Mouse (Mus musculus): ENCODE data around the gene Map1a.
A peak's percentile ranks its signal among the peaks of the same experiment; 100 is the strongest.

Map1a gene

DNA sequence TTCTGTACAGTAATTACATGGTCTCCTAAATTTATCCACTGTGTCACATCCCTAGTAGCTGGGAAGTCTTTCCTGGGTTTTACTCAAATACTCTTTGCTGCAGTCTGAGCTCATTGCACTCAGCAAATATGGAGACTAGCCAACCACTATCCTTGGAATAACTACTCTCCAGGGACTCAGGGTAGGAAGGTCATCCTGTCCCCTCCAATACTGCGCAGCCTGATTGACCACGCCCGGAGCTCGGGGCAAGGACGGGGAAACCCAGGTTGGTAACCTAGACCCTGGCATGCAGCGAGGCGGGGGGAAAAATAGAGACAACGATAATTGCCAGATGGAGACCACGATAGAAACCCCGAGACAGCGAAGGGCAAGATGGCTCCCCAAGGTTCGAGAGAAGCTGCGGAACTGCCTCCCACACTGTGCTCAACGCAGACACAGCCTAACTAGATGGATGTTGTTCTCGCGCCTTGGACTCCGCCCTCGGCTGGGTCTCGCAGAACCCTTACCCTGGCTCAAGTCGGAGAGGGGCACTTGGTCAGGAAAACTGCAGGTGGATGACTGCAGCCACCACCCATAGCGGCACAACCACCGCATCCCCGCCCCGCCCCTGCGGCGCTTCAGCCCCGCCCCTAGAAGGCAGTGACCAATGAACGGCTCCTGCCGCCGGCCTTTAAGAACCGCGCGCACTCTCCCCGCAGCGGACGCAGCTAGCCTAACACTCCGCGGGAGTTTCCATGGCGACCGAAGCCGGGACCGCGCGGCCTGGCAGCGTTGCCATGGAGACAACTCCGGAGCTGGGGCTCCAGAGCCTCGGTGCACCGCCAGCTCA lies at the start of gene Map1a:
Gene Map1a (plus strand): TSS at position 700 of the 829 bp plus-strand sequence.
- DNase-seq, result peak; percentile 98

DNA sequence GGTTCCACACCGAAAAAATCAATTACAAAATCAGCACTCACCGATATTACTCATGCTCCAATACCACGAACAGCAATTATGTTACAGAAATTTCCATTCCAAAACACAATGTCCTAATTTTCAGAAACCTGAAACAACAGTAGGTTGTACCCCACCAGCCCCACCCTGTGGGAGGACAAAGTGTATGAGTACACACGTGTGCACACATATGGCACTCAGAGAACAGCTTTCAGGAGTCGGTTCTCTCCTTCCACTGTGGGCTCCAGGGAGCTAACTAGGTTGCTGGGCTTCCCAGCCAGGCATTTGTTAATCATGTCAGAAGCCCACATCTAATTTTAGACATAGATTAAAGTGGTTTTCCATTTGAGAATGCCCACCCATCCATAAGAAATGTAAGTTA lies 45.3 kb upstream of the Map1a start:
- no peak for DNase-seq

DNA sequence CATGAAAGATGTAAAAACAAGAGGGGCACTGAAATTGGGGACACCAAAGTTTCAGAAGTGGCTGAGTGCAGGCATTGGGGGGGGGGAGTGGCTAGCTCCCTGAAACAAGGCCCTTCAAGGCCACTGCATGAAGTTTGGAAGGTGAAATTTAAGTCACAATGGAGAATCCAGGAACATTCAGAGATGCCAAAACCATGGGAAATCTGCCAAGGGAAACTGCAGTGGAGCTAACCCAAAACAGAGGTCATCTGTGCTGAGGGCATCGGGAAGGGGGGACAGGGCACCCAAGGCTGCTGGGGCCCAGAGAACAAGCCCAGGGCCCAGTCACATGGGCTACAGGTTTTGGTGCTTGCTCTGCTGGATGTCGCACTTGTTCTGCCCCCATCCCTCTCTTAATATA lies 39.6 kb upstream of the Map1a start:
- DNase-seq, result no peak

DNA sequence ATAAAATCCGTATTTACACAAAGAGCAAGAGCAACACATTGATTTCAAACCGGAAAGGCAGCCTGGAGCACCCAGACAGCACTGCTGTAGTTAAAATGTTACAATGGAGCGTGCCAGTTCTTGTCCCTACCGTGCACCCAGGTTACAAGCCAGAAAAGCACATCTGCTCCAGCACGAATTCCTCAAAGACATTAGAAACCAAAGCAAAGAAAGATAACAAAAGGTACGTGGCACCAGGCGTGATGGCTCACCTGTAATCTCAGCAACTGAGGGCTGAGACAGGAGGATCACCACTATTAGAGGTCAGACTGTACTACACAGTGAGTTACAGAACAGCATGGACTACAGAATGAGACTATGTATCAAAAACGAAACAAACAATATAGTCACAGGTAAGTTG lies 21.0 kb upstream of the Map1a start:
- no peak for DNase-seq

DNA sequence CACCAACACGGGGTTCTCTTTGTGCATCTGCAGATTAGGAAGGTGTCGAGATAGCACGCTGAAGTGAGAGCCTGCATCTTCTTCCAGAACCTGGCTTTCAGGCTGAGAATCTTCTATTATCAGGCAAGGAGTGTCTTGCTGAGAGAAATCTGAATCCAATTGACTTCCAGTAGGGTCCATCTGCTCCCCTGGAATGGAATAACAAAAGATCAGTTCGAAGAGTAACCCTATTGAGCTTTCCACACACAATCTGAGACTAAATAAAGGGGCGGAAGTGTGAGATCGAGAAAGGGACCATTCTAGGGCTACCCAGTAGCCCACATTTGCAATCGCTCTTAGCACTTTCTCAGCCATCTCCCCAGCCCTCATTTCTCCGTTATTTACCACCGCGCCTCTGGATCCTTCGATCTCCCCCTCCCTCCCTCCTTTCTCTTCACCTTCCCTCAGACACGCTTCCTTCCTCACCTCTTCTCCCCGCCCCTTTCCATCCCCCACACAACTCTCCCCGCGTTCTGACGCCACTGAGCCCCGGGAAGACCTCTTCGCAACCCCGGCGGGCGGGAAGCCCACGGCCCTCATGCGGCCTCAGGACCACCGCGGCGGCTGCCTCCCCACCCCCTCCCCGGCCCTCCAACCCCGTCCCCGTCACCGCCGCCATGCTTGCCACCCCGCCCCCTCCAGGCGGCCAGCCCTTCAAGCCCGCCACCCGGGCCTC lies 18.7 kb upstream of the Map1a start:
- no peak for DNase-seq

DNA sequence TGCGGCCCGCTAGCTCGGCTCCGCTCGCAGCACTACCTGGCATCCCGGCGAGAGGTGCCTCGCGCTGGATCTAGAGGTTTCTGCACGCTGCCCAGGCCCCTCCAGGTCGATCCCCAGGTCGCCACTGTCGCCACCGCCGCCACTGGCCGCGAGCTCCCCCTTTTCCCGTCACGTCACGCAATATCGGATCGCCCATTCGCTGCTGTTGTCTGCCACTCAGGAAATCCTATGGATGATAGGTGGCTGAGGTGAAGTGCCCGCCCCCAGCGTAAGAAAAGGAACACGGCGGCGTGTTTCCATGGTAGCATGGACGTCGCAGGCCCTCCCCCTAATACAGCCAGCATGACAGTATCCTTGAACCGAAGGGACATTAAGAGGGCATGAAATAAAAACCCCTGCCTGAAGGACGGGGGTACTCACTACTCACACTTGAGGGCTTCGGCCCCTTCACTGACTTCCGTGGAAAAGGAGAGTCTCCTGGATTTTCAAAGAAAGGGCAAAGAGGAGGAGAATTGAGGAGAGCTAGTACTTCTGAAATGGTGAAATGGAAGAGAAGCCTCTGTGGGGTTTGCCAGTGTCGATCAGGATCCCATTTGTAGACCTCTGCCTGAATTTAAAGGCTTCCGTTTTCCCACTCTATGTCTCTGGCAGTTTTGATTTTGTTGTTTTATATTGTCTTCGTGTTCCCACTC lies 18.0 kb upstream of the Map1a start, which contains the start of gene Trp53bp1:
Gene Trp53bp1 (minus strand): TSS at position 172 of the 692 bp plus-strand sequence.
- peak; percentile 97 for DNase-seq

DNA sequence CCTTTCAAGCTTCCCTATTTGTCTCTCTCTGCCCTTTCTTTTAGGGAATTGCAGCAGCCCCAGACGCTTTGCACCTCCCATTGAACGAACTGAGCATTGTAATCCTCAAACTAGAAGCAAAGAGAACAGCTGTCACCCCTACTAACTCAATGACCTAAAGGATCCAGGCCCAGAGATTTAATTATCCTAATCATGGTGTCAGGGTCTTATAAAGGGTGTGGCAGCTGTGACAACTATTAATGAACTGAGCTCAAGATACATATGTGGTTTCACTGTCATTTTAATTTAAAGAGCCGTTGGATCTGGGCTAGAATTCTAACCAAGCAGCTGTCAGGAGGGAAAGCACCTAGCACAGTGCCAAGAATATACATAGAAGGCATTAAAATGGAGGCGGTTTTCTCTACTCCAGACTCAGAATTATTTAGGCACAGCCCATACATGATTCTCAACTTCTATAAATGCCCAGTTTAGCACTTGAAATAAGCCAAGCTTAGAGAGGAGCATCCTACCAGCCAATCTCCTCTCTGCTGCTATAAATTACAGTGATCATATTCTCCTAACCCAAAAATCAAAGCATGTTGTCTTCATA lies 17.4 kb upstream of the Map1a start:
- no peak for DNase-seq

DNA sequence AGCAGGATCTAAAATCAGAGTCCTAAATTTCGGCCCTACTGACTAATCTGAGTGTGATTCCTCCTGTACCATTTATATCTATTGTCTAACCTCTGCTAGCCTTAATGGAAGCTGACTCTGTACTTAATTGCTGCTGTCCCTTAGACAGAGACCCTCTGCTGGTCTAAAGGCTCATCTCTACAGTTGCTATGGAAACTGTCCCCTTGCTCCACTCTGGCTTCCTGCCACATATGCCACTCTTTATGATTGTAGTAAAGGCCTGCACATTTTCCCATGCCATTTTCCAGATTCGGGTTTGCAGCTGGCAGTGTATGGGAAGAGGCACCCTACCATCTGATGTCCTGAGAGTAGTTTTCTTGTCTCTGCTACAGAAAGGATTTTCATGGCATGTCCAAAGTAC lies 1.6 kb upstream of the Map1a start:
- DNase-seq, result peak; percentile 50

DNA sequence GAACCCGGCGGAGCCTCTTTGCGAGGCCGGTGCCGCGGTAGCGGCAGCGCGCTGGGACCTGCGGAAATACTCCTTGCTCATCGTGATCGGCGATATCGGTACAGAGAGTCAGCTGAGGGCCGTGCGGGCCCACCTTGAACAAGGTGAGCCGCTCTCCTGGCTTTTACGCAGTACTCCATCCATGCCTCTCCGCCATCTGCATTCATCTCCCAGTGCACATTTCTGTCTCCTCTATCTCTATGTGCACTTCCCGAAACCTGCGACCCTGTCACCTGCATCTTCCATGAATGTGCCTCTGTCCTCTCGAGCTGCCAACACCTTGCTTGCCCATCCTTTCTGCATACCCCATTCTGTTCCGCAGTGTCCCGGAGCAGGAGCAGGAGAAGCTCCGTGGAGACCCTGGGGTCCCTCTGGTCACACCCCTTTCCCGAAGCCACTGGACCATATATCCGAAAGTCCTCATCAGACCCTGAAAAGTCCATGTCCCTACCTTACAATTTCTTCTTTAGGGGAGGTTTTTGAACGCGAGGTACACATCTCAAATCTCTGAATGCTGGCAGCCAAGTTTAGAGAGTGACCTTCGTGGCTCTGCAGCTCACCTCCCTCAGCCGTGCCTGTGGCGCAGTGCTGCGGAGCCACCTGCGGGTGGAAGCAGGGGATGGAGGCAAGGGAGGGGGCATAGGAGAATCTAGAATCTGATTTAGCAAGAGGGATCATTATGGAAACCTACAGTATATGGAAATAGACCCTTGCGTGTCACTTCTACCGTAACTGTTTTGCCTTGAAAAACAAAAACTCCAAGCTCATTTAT lies 535 bp downstream of the Map1a start:
- no peak for DNase-seq

DNA sequence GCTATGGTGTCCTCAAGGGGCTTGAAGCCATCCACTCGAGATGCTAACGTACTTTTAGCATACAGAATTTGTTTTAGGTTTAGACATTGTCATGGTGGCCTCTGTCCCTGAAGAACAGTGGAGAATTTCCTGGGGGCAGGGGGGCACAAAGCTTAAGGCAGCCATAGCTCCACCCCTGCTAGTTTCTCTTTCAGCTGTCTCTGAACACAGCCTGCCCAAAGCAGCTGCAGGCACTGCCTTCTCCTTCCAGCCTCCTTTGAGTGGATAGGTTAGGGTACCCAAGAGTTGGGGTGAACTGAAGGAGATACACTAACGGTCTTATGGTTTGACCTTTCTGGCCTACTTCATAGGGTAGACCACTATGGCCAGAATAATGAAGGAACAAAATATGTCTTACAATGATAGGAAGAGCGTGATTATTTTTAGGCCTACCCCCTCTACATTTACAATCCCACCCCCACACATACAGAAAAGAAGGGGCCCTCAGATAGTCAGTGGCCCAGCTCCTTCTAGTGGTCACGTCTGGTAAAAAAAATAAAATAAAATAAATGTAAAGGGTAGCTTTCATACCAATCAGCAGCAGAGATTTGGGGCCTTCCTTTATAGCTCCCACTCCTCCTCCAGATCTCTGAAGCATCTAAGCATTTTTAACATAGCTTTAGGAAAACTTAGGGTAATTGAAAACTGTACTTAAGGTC lies 3.1 kb downstream of the Map1a start:
- no peak for DNase-seq

DNA sequence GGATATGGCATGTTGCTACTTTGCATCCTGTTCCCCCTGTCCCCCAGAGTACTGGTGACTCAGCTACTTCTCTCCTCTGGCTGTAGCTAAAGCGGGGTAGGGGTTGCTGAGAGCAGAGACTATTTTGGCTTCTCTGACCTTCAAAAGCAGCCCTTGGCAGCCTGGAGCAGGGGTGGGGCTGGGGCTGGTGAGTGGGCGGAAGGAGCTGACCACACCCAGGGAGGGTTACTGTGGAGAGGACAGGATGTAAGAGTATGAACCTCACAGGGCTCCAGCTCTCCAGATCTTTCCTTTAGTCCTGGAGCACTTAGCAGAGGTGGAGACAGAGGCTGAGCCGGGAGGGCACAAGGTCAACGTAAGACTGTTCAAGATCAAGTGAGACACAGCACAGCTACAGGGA lies 4.8 kb downstream of the Map1a start:
- DNase-seq, result peak; percentile 77

DNA sequence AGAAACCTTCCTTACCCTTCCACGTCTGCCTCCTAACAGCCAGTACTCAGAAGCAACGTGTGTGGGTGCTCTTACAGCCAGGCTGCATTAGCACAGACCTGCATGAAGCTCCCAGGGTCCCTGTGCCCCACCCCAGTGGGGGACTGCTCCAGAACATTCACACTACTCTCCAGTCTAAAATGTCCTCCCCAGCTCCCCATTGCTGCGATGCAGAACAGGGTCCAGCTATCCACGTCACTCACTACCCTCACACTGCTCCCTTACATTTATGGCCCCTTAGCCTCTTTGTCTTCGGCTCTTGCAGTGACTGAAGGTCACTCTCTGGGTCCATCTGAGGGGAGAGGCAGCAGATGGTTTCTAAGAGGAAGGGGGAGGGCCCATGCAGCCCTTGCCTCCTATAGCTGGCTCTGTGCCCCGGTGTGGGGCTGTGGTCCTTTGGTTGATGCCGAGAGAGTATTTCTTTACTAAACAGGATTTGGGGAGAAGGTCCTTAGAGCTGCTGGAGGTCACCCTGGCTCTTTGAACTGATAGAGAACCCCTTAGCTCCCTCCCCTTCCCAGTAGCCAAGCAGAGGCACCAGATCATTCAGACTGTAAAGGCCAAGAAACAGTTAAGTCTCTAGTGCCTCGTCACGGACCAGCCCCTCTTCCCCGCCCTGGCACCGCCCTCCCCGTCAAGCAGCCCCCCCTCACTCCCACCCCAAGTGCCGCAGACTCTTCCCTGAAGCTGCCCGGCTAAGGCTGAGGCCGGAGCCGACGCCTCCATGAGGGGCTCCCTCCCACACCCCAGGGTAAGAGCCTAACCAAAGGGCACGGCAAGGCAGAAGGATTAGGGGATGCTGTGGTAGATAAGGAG lies 5.6 kb downstream of the Map1a start:
- peak; percentile 87 for DNase-seq

DNA sequence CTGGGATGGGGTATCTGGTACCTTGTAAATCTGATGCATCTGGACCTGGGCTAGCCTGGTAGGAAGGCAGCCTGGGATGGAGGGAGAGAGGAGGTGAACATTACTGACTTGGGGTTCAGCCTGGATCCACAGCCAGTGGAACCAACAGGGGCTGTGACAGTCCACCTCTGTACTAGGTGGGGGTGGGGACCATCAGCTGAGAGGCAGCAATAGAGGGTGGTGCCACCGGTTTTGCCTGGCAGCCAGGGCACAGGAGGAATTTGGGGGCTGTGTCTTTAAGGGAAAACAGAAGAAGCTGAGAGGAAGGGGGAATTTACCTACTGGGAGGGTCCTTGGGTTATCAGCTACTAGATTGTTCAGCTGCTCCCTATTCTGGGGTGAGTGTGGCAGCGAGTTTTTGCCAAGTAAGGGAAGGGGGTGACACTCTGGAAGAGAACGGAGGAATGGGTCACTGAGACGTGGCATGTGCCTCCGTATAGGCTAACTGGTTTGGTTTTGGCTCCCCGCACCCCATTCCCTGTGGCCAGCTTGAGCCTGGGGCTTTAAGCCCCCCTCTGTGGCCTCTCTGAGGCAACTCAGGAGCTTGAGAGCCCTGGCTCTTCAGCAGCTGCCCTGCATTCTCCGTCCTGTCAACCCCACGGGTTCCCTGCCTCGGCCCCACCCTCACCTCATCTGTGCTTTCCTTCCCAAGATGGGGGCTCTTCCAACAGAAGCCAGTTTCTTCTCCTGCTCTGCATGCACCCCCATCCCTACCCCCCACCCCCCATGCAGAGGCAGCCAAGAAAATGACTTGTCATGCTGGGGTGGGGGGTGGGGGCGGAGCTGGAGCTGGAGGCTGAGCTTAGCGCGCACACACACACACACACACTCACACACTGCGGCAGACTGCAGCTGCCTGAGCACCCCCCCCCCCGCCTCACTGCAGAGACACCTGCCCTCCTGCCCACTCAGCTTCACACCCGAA lies 6.5 kb downstream of the Map1a start:
- peak; percentile 80 for DNase-seq

DNA sequence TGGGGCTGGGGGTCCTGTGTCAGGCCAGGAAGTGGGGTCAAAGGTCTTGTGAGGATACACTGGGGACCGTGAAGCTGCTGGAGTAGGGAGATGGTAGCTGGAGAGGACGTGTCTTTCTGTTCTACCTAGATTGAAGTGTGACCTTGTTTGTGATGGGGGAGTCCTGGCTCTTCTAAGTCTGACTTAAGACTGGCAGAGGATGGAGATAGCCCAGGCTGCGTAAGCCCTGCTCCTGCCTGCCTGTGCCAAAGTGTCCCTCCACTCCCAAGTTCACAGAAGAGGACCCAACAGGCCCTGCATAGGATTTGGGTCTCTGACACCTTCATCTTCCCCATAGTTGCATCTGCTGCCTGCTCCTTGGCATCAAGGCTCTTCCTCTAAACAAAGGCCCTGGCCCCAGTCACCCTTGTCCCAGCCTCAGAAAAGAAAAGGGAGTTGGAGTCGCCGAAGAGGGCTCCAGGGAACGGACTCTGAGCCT lies 7.4 kb downstream of the Map1a start:
- peak; percentile 70 for DNase-seq

DNA sequence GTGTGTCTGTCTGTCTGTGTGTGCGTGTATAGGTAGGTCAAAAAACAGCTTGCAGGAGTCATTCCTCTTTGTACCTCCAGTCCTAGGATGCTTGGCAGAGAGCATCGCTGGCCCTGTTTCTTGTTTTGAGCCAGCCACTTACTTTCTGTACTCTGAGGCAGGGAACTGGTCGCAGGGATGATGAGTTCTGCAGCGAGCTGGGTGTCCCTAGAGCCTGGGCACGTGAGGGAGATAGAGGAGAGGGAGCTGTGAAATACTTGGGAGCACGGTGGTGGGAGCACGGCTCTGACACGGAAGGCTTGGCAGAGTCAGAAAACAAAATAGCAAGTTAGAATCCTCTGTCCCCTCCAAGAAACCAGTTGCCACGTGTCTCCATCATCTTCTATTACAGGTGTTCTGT lies 8.3 kb downstream of the Map1a start:
- peak; percentile 65 for DNase-seq

DNA sequence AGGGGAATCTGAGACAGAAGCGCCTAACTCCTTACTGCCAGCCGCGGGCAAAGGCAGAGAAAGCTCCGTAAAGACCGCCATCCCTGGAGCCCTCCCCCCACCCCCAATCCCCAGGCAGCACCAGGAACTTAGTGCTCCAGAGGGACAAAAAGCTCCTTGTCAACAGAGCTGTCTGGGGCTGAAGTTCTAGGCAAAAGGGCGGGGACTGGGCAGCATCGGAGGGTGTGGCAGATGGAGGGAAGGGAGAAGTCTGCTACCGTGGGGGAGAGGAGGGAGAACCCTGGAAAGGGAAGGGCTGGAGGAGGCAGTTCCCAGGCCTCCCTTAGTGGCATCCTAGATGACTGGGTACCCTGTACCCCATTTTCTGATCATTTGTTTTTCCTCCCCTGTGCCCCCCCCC lies 8.7 kb downstream of the Map1a start:
- DNase-seq, result peak; percentile 73

DNA sequence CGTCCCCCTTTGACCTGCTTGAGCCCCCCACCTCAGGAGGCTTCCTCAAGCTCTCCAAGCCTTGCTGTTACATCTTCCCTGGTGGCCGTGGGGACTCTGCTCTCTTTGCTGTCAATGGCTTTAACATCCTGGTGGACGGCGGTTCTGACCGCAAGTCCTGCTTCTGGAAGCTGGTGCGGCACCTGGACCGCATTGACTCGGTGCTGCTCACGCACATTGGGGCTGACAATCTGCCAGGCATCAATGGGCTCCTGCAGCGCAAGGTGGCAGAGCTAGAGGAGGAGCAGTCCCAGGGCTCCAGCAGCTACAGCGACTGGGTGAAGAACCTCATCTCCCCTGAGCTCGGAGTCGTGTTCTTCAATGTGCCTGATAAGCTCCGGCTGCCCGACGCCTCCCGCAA lies 10.1 kb downstream of the Map1a start:
- DNase-seq, result no peak

DNA sequence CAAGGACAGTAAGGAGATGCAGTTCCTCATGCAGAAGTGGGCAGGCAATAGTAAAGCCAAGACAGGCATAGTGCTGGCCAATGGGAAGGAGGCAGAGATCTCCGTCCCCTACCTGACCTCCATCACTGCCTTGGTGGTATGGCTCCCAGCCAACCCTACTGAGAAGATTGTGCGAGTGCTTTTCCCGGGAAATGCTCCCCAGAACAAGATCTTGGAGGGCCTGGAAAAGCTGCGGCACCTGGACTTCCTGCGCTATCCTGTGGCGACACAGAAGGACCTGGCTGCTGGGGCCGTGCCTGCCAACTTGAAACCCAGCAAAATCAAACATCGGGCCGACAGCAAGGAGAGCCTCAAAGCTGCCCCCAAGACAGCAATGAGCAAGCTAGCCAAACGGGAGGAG lies 10.6 kb downstream of the Map1a start:
- peak; percentile 75 for DNase-seq

DNA sequence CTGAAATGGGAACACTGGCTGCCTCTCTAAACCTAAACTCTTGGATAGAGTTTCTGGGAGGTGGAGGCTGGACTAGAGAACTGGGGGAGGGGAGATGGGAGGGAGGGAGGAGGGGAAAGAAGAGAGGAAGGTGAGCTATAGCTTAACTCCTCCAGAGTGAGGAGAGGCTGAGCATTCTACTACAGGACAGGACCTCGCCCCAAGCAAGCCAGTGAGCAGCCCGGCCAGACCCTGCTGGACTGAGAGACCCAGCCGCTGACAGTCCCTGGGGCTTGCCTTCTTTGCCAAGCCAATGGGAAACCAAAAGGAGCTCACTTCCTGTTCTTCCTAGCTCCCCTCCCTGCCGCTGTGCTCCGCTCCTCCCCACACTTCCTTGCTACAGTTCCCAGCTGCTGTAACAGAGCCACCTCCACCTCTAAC lies 19.6 kb downstream of the Map1a start:
- DNase-seq, result no peak

Measured in cerebellum, adult 9-10 months (tissue).